10 mouse cellular contexts compared by ENCODE assay signal in genomic region chr3:60080572-60080971, GRCm38 (mm10). TPM values are rescaled to one million over a fixed set of nuclear protein-coding genes. Genes with fewer than 3 reads are reported as not detected.
DNase-seq lines count a peak whose midpoint lies in the region; ATAC-seq and TF ChIP-seq lines count a peak whose summit lies in the region.
"Had no signal": no experiment of that assay in that cellular context is flagged by ENCODE, and none has a peak within 500 bp of the region (broad histone marks: within the 10 kb centered on the region; RNA-seq: fewer than 3 reads in every experiment).

No protein-coding gene starts in this region.

- no peaks in the 10 kb centered on the region for H3K79me2 ChIP-seq in MEL (ENCODE audit: control insufficient read depth, insufficient read depth, low read length, poor library complexity)

- TF ChIP-seq POLR2A in MEL (IDR thresholded peaks at IDR 0.05; ENCODE audit: control insufficient read depth in 1 of 2, insufficient read depth in 1 of 2, low read depth in 1 of 2, low read length in 2 of 2, poor library complexity in 1 of 2), result no peak

- no peaks in the 10 kb centered on the region for H3K27me3 ChIP-seq in kidney, embryonic 15.5 days
- H3K27me3 ChIP-seq in MEL (ENCODE audit: control insufficient read depth in 1 of 2, insufficient read depth in 2 of 2, low read length in 2 of 2), result no peaks in the 10 kb centered on the region
- H3K27me3 ChIP-seq in neural tube, embryonic 15.5 days (replicated peaks), result no peaks in the 10 kb centered on the region
- H3K27me3 ChIP-seq: embryonic facial prominence, embryonic 15.5 days had no signal

- H3K27ac ChIP-seq in kidney, embryonic 15.5 days, result 0 out of 2 replicates have a peak overlapping the region, but pooled peaks have one; percentile 18
- H3K27ac ChIP-seq in MEL (ENCODE audit: control insufficient read depth, low read depth, low read length), result no peak overlapping the region
- no peak overlapping the region for H3K27ac ChIP-seq in neural tube, embryonic 15.5 days (replicated peaks)
- H3K27ac ChIP-seq: embryonic facial prominence, embryonic 15.5 days had no signal

- no peak; the same call in 1 of the 2 replicates for ATAC-seq in kidney, embryonic 15.5 days (replicated peaks; ENCODE audit: low FRiP score)
- peak; percentile 95 for ATAC-seq in megakaryocyte, adult 5-6 weeks (ENCODE audit: poor library complexity, severe bottlenecking)
- ATAC-seq in neural tube, embryonic 15.5 days (ENCODE audit: low FRiP score), result no peak

- H3K9me3 ChIP-seq in kidney, embryonic 15.5 days (replicated peaks), result no peaks in the 10 kb centered on the region
- no peaks in the 10 kb centered on the region for H3K9me3 ChIP-seq in MEL (replicated peaks; ENCODE audit: insufficient read depth, low read length)
- no peaks in the 10 kb centered on the region for H3K9me3 ChIP-seq in neural tube, embryonic 15.5 days (replicated peaks)
- H3K9me3 ChIP-seq: embryonic facial prominence, embryonic 15.5 days had no signal

- peaks cover 6% of the 10 kb centered on the region; the same call in 1 of the 2 replicates for H3K4me1 ChIP-seq in kidney, embryonic 15.5 days
- peaks cover 0 to 4% of the 10 kb centered on the region in 2 experiments; a peak in 1 of 4 replicates for H3K4me1 ChIP-seq in MEL (ENCODE audit: control insufficient read depth in 1 of 2, insufficient read depth in 2 of 2, low read length in 2 of 2)
- H3K4me1 ChIP-seq in neural tube, embryonic 15.5 days, result no peaks in the 10 kb centered on the region

- no peak for TF ChIP-seq CTCF in MEL (IDR thresholded peaks at IDR 0.05 in 2 of 3, conservative IDR thresholded peaks at IDR 0.05 in 1 of 3; ENCODE audit: control insufficient read depth in 1 of 3, insufficient read depth in 1 of 3, low read depth in 2 of 3, low read length in 3 of 3, poor library complexity in 1 of 3, severe bottlenecking in 1 of 3)

- peak; percentile 51 to 87 for TF ChIP-seq EP300 in MEL (IDR thresholded peaks at IDR 0.05; ENCODE audit: low read depth in 1 of 2, low read length in 2 of 2)

- H3K4me2 ChIP-seq in kidney, embryonic 15.5 days, result no peak overlapping the region
- no peak overlapping the region for H3K4me2 ChIP-seq in neural tube, embryonic 15.5 days
- H3K4me2 ChIP-seq: embryonic facial prominence, embryonic 15.5 days had no signal

- WGBS in kidney, embryonic 15.5 days, result 50% methylated on average over 4 of the region's 4 CpGs
- 64% methylated on average over 4 of the region's 4 CpGs for WGBS in neural tube, embryonic 15.5 days

- DNase-seq in kidney, adult 11 months, result no peak
- DNase-seq in MEL (ENCODE audit: low read depth, low spot score), result peak; percentile 92
- peak; percentile 21 for DNase-seq in heart, adult 8-10 months (ENCODE audit: low spot score)
- DNase-seq in urinary bladder, adult 18-20 months (ENCODE audit: low spot score in 2 of 2), result no peak
- DNase-seq in thymus, postnatal 0 days (ENCODE audit: low spot score), result no peak
- DNase-seq: thymus, postnatal 4 days had no signal

- H3K36me3 ChIP-seq in kidney, embryonic 15.5 days, result no peaks in the 10 kb centered on the region
- peaks cover 0 to 11% of the 10 kb centered on the region in 2 experiments; a peak in 2 of 4 replicates for H3K36me3 ChIP-seq in MEL (ENCODE audit: control insufficient read depth in 1 of 2, insufficient read depth in 2 of 2, low read length in 2 of 2)
- no peaks in the 10 kb centered on the region for H3K36me3 ChIP-seq in neural tube, embryonic 15.5 days
- H3K36me3 ChIP-seq: embryonic facial prominence, embryonic 15.5 days had no signal

- no peak overlapping the region for H3K9ac ChIP-seq in kidney, embryonic 15.5 days
- H3K9ac ChIP-seq in MEL (ENCODE audit: control insufficient read depth, low read depth, low read length, poor library complexity, severe bottlenecking), result no peak overlapping the region
- H3K9ac ChIP-seq in neural tube, embryonic 15.5 days (replicated peaks), result no peak overlapping the region
- H3K9ac ChIP-seq: embryonic facial prominence, embryonic 15.5 days had no signal

- H3K4me3 ChIP-seq in kidney, embryonic 15.5 days (replicated peaks), result no peak overlapping the region
- H3K4me3 ChIP-seq in MEL (ENCODE audit: control insufficient read depth in 1 of 2, insufficient read depth in 1 of 2, low read depth in 2 of 2, low read length in 2 of 2), result peak overlapping the region in 1 of 2 experiments; percentile 10; a peak in 1 of 4 replicates
- no peak overlapping the region for H3K4me3 ChIP-seq in neural tube, embryonic 15.5 days (replicated peaks)
- H3K4me3 ChIP-seq: embryonic facial prominence, embryonic 15.5 days had no signal

- no peak for TF ChIP-seq RAD21 in MEL (IDR thresholded peaks at IDR 0.05; ENCODE audit: low read depth, low read length)

TF ChIP-seq in MEL, 35 proteins besides CTCF, POLR2A, EP300 and RAD21:
- 0 out of 2 replicates have a peak, but pooled peaks have one; percentile 15 for TF ChIP-seq SIN3A (IDR thresholded peaks at IDR 0.05; ENCODE audit: low read length)
- TF ChIP-seq MEF2A (IDR thresholded peaks at IDR 0.05; ENCODE audit: extremely low read depth, insufficient replicate concordance, low read depth, low read length, poor library complexity, severe bottlenecking), result no peak
- TF ChIP-seq TBP (IDR thresholded peaks at IDR 0.05; ENCODE audit: low read depth, low read length), result no peak
- TF ChIP-seq MYC (IDR thresholded peaks at IDR 0.05; ENCODE audit: low read depth, low read length), result peak; percentile 25; the same call in 1 of the 2 replicates
- TF ChIP-seq JUND (IDR thresholded peaks at IDR 0.05; ENCODE audit: low read depth, low read length), result 0 out of 2 replicates have a peak, but pooled peaks have one; percentile 43
- no peak for TF ChIP-seq MYB (IDR thresholded peaks at IDR 0.05; ENCODE audit: low read depth, low read length)
- TF ChIP-seq ETS1 (IDR thresholded peaks at IDR 0.05; ENCODE audit: low read depth, low read length), result peak; percentile 61; the same call in 1 of the 2 replicates
- peak; percentile 41; the same call in 1 of the 2 replicates for TF ChIP-seq GATA1 (IDR thresholded peaks at IDR 0.05; ENCODE audit: low read depth, low read length)
- TF ChIP-seq MAZ (IDR thresholded peaks at IDR 0.05; ENCODE audit: low read depth, low read length), result peak; percentile 58; the same call in 1 of the 2 replicates
- TF ChIP-seq RCOR1 (IDR thresholded peaks at IDR 0.05; ENCODE audit: low read depth, low read length), result peak; percentile 61

RNA-seq across cellular contexts. Expression of gene Sucnr1, which starts 1.1 kb away (rescaled TPM):
- 4.4 and 5.4 TPM in 2 replicates for polyA plus RNA-seq in kidney, embryonic 15.5 days (2015; fragmentation: Nextera tagmentation; extraction: Ambion mirVana)
- not detected in 2 replicates for total RNA-seq in MEL (2012; rRNA removed)
- polyA plus RNA-seq in MEL (2012; ENCODE audit: insufficient read depth in 1 of 2, insufficient read length in 2 of 2, low read depth in 1 of 2, low replicate concordance in 2 of 2, missing spikeins in 1 of 2), result not detected
- total RNA-seq in heart, adult 8-10 months (2022), result not detected
- 0.68 and 1.2 TPM in 2 replicates for total RNA-seq in megakaryocyte, adult 5-6 weeks (2015)
- total RNA-seq in megakaryocyte, adult 5-6 weeks (2017), result 0.29 and 0.69 TPM in 2 replicates
- 0.30 and 0.34 TPM in 2 replicates for polyA plus RNA-seq in thymus, postnatal 0 days (2015; fragmentation: Nextera tagmentation; extraction: Ambion mirVana)
- polyA plus RNA-seq in neural tube, embryonic 15.5 days (2015; fragmentation: Nextera tagmentation; extraction: Ambion mirVana), result not detected in 2 replicates

RNA-seq across cellular contexts. Expression of gene Aadac, which starts 55.1 kb away (rescaled TPM):
- 22.1 and 28.3 TPM in 2 replicates for polyA plus RNA-seq in kidney, embryonic 15.5 days (2015; fragmentation: Nextera tagmentation; extraction: Ambion mirVana)
- not detected in 2 replicates for total RNA-seq in MEL (2012; rRNA removed)
- not detected for polyA plus RNA-seq in MEL (2012; ENCODE audit: insufficient read depth in 1 of 2, insufficient read length in 2 of 2, low read depth in 1 of 2, low replicate concordance in 2 of 2, missing spikeins in 1 of 2)
- total RNA-seq in heart, adult 8-10 months (2022), result not detected
- not detected in 2 replicates for total RNA-seq in megakaryocyte, adult 5-6 weeks (2015)
- total RNA-seq in megakaryocyte, adult 5-6 weeks (2017), result not detected in 2 replicates
- polyA plus RNA-seq in thymus, postnatal 0 days (2015; fragmentation: Nextera tagmentation; extraction: Ambion mirVana), result 0.53 and 0.64 TPM in 2 replicates
- 0.19 and 1.9 TPM in 2 replicates for polyA plus RNA-seq in neural tube, embryonic 15.5 days (2015; fragmentation: Nextera tagmentation; extraction: Ambion mirVana)

Comparison
In these comparisons a context has a peak if more than half of its experiments do, and no peak if none do; other contexts are left out.
1. DNase-seq: peak in MEL (single experiment) and heart, adult 8-10 months (single experiment); none in kidney, adult 11 months (single experiment), urinary bladder, adult 18-20 months (0 of 2) and thymus, postnatal 0 days (single experiment).